Mouse (Mus musculus): ENCODE results near the gene D630039A03Rik.

The D630039A03Rik gene

DNA sequence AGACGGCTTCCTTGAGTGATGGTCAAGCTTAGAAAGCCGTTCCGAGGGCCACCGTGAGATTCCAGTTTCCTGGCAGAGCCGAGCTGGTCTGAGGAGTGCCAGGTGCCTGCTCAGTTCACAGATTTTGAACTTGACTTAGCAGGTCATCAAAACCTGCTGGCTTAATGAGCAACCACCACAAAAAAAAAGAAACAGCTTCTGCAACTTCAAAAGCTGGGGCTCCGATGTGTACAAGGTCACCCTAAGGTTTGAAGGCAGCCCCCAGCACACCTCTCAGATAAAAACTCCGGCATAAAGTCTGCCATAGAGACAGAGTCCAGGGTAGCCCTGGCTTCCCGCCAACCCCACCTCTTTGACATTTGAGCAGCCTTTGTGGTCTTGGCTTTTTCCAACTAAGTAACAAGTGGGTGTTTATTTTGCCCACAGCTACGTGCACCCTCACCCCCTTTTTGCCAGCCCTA lies at the start of gene D630039A03Rik:
Gene D630039A03Rik, minus strand, starts transcription at position 97 of the 461 bp plus-strand sequence.
- no peak for DNase-seq

- DNase-seq: no peak
Measured at GRCm38 (mm10) chr4:57965516-57965915, 49.4 kb upstream of the D630039A03Rik start.

GRCm38 (mm10) chr4:57964143-57964542 lies 48.0 kb upstream of the D630039A03Rik start:
- DNase-seq: no peak

- DNase-seq: no peak
Measured at GRCm38 (mm10) chr4:57959056-57959455, 43.0 kb upstream of the D630039A03Rik start.

GRCm38 (mm10) chr4:57958098-57958497 lies 42.0 kb upstream of the D630039A03Rik start:
- peak; percentile 69 for DNase-seq

DNA sequence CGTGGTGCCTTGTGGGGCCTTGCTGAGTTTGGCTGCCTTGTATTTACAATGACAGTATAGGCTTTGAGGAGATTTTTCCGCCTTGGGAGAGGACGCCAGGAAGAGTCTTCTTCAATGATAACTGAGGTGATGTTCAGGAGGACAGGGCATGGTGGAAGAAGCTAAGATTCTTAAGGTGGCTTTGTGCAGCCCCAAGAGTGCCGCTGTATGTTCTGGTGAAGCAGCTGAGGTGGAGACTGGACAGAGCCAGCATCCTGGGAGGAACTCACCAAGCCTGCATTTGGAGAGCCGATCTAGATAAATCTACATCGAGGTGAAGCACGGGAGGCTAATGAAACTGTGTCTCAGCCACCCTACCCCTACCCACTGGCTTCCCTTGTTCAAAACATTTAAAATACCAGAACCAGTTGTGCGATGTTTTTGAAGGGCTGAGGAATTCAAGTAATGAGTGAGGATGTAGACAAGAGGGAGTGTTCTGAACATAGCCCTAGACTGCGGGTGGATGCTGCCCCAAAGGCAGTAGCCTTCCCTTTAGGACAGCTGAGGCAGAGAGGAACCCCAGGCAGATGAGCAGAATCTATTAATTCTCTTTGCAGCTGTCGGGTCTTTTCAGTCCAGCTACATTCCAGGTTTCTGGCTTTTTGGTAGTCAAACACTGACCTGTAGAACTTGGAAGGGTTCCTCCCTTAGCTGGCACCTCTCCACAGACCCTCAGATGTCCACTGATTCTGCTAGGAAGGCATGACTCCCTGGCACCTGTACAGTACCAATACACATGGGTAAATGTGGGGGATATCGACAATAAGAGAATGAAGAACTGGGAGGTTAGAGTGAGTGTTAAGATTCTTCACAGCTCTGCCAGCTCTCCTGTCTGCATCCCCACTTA lies 41.3 kb upstream of the D630039A03Rik start:
- peak; percentile 28 for DNase-seq

- DNase-seq: peak; percentile 98
Measured at GRCm38 (mm10) chr4:57956029-57956960, 40.2 kb upstream of the D630039A03Rik start, which contains the start of gene Txn1. TSS of gene Txn1 (minus strand) at chr4:57956411.

DNA sequence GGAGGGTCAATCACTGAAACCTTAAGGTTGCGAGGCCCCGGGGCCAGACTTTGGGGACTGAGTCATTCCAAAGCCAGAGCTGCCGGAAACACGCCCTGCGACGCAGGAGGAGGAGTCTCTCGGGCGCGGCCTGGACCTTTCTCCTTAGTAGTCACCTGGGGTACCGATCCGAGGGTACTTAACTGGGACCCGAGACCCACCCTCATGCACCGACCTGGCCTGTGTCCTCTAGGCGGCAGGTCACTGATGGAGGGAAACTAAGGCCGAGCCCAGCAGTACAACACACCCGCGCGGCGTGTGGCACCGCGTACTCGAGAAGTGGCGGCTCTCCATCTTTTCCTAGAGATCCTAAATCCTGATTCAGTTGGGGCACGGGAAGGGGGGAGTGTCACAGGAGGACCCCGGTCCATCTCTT lies 39.5 kb upstream of the D630039A03Rik start:
- peak; percentile 72 for DNase-seq

GRCm38 (mm10) chr4:57954991-57955390 lies 38.9 kb upstream of the D630039A03Rik start:
- DNase-seq: no peak

GRCm38 (mm10) chr4:57954580-57954979 lies 38.5 kb upstream of the D630039A03Rik start:
- no peak for DNase-seq

DNA sequence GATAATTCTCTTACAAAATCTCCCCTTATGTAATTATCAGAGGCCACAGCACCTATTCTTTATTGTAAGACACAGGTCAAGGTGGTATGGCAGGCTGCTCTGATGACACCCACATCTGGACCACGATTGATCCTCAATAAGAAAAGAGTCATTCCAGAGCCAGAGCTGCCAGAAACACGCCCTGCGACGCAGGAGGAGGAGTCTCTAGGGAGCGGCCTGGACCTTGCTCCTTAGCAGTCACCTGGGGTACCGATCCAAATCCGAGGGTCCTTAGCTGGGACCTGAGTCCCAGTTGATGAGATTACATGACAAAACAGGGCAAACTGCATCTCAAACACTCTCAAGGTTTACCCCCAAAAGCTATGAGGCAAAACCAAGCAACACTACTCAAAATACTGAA lies 37.7 kb upstream of the D630039A03Rik start:
- no peak for DNase-seq

DNA sequence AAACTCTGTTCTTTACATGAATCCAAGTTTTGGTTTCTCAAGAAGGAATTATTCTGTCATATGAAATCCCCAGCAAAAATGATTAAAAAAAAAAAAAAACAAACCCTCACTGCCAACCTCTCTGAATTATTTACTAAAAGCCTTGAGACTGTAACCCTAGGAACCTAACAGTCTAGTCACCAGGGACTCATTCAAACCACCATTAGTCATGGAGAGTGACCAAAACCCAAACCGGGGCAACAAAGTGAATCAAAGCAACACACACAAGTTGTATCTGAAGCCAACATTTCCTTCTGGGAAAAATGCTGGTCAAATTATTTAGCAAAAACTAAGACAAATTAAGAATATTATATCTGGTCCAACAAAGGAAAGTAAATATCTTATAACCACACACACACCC lies 36.8 kb upstream of the D630039A03Rik start:
- DNase-seq: no peak

GRCm38 (mm10) chr4:57952416-57952815 lies 36.3 kb upstream of the D630039A03Rik start:
- no peak for DNase-seq

GRCm38 (mm10) chr4:57949866-57950265 lies 33.8 kb upstream of the D630039A03Rik start:
- no peak for DNase-seq

GRCm38 (mm10) chr4:57947476-57947875 lies 31.4 kb upstream of the D630039A03Rik start:
- DNase-seq: no peak

GRCm38 (mm10) chr4:57947036-57947435 lies 30.9 kb upstream of the D630039A03Rik start:
- no peak for DNase-seq

DNA sequence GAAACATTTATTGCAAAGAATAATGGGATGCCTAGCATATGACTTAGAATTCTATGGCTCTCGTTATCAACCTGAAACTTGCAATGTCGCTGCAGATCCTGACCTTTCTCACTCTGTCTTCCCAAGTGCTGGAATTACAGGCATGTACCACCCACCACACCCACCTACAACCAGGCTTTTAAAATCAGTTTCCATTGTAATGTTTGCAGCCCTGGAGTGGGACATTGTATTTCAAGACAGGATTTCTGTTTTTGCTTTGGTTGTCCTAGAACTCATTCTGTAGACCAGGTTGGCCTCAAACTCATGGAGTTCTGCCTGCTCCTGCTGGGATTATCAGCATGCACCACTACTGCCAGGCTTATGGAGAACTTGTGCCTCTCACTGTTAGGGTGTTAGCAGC lies 26.8 kb upstream of the D630039A03Rik start:
- DNase-seq: no peak

DNA sequence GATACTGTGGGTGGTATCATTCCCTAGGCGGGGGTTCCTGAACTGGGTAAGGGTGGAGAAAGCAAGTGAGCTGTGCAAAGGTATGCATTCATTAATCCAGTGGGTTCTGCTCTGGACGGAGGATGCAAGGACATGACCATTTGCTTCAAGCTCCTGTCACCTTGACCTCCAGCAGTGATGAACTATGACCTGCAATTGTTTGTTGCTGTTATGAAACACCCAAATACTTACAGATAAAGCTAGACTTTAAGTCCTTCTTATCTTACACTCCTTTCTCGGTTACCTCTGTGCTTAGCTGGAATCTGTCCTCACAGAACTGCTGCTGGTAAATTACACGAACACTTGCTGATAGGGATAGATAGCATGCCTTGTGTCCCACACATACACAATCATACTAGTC lies 24.5 kb upstream of the D630039A03Rik start:
- DNase-seq: no peak

DNA sequence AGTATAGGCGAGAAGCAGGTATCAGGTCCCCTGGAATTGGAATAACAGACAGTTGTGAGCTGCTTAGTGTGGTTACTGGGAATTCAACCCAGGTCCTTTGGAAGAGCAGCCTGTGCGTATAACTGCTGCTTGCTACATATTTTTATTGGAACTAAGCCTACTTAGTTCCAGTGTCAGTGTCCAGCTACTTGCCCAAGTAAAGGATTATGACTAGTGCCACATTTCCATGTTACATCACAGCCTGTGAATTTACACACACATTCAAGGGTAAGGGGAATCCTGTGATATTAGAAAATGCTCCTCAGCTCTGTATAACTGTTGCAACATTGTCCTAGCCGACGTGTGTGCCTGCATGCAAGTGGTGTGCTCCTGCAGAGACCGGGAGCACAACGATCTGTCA lies 21.2 kb upstream of the D630039A03Rik start:
- DNase-seq: no peak

GRCm38 (mm10) chr4:57934181-57934580 lies 18.1 kb upstream of the D630039A03Rik start:
- DNase-seq: no peak

DNA sequence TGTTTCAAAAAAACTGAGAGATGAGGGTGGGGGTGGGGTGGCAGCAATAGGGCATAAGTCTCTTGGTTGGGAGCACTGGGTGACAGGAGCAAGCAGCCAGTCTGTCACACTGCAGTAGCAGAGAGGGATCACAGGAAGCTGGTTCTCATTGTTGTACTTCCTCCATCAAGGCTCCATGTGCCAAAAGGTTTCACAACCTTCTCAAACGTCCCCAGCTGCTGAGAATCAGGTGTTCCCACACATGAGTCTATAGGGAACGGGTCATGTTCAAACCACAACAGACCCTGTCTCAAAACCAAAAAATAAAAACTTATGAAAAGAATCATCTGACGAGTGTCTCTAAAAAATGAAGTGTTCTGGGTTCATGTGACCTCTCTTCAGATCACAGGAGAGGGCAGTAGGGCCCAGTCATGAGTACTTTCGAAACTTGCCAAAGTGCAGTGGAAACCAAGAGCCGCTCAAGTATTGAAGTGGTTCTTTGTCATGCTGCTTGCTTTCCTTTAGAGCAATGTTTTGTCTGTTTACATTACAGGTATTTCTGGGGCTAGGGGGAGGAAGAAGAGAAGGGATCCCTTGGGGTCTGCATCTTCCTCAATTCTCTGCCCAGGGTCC lies 14.6 kb upstream of the D630039A03Rik start:
- DNase-seq: no peak

DNA sequence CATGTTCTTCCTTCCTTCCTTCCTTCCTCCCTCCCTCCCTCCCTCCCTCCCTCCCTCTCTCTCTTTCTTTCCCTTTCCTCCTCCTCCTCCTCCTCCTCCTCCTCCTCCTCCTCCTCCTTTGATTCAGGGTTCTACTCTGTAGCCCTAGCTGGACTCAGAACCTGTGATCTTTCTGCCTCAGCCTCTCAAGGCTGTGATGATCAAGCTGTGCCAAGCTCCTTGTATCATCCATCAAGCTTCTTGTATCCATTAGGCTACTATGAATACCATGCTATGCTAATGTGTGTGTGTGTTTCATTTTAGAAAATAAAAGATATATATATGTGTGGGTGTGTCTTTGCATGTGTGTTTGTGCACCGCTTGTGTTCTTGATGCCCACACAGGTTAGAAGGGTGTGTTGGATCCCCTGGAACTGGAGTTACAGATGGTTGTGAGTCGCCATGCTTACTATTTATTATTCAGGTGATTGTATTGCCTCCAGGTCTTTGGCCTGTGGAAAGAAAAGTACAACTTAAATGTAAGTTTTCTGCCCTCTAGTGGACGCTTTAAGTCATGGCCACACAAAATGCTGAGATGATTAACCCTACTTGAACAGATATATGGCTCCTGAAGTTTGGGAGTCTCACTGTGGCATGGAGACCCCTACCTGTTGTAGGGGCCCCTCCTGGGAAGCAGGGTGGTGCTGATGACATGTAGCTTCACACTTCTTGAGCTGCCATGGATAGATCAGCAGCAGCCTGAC lies 11.5 kb upstream of the D630039A03Rik start:
- no peak for DNase-seq

Measured in thymus, postnatal 4 days (tissue).